Mouse (Mus musculus) B cell, adult 2 months (primary cell): Measurements from ENCODE around the gene Vmn1r62.
"Not testable (repeated sequence)": the region's sequence is repeated elsewhere in the genome, so short reads cannot be mapped to it uniquely, and the experiment has no call there.

Experiments
- DNase-seq, 2 experiments: peaks; one replicate each; pipeline ENCODE4 v3.0.0; 2022

Vmn1r62 gene

GRCm38 (mm10) chr7:5673331-5673730 is at the start of gene Vmn1r62:
Gene Vmn1r62, plus strand, starts transcription at chr7:5673631.
- not testable (repeated sequence) for DNase-seq
